Mouse (Mus musculus): ENCODE measurements around the gene Cbx6. TPM values are rescaled to one million over a fixed set of nuclear protein-coding genes. Genes with fewer than 3 reads are reported as not detected.

Cbx6 gene
- polyA plus RNA-seq, 1 experiment from 2014 or later = 22.3 TPM

- H3K36me3 ChIP-seq (replicated peaks) = no peaks in the 10 kb centered on the region
Observed at GRCm38 (mm10) chr15:79793076-79793475, 41.4 kb downstream of the Cbx6 start.

GRCm38 (mm10) chr15:79792455-79792854, 42.0 kb downstream of the Cbx6 start:
- Histone ChIP-seq H3K9me3 (no peaks in the 10 kb centered on the region), H3K4me3 (peak overlapping the region; percentile 36), H3K4me1 (peaks cover 27% of the 10 kb centered on the region), H3K27me3 (ENCODE audit: poor library complexity, severe bottlenecking) (peaks cover 32% of the 10 kb centered on the region), H3K27ac (no peak overlapping the region), H3K36me3 (replicated peaks) (no peaks in the 10 kb centered on the region)
- WGBS = 20% methylated on average over 19 of the region's 19 CpGs
- DNase-seq (ENCODE audit: extremely low spot score, low spot score) = peak; percentile 52

More at GRCm38 (mm10) chr15:79793076-79793475, 41.4 kb downstream of the Cbx6 start:
- H3K27ac ChIP-seq = no peak overlapping the region
- H3K9me3 ChIP-seq = no peaks in the 10 kb centered on the region
- no peak for DNase-seq (ENCODE audit: extremely low spot score, low spot score)
- WGBS = 97% methylated on average over 9 of the region's 9 CpGs
- H3K27me3 ChIP-seq (ENCODE audit: poor library complexity, severe bottlenecking) = peaks cover 32% of the 10 kb centered on the region
- no peak overlapping the region for H3K4me3 ChIP-seq
- H3K4me1 ChIP-seq = peaks cover 21% of the 10 kb centered on the region

GRCm38 (mm10) chr15:79791502-79791901, 43.0 kb downstream of the Cbx6 start:
- Histone ChIP-seq H3K4me3 (no peak overlapping the region), H3K36me3 (replicated peaks) (no peaks in the 10 kb centered on the region), H3K27me3 (ENCODE audit: poor library complexity, severe bottlenecking) (peaks cover 32% of the 10 kb centered on the region), H3K9me3 (no peaks in the 10 kb centered on the region), H3K27ac (no peak overlapping the region), H3K4me1 (peaks cover 33% of the 10 kb centered on the region)
- WGBS = 5% methylated on average over 12 of the region's 12 CpGs
- peak; percentile 70 for DNase-seq (ENCODE audit: extremely low spot score, low spot score)

GRCm38 (mm10) chr15:79790905-79791304, 43.6 kb downstream of the Cbx6 start:
- no peak for DNase-seq (ENCODE audit: extremely low spot score, low spot score)

GRCm38 (mm10) chr15:79790111-79790510, 44.4 kb downstream of the Cbx6 start:
- H3K4me3 ChIP-seq = no peak overlapping the region
- WGBS = 52% methylated on average over 8 of the region's 8 CpGs
- H3K36me3 ChIP-seq (replicated peaks) = no peaks in the 10 kb centered on the region
- no peaks in the 10 kb centered on the region for H3K9me3 ChIP-seq
- peaks cover 33% of the 10 kb centered on the region for H3K4me1 ChIP-seq
- no peak for DNase-seq (ENCODE audit: extremely low spot score, low spot score)
- H3K27me3 ChIP-seq (ENCODE audit: poor library complexity, severe bottlenecking) = peaks cover 28% of the 10 kb centered on the region
- no peak overlapping the region for H3K27ac ChIP-seq

More at GRCm38 (mm10) chr15:79790905-79791304, 43.6 kb downstream of the Cbx6 start:
- Histone ChIP-seq H3K4me3 (no peak overlapping the region), H3K36me3 (replicated peaks) (no peaks in the 10 kb centered on the region), H3K27ac (no peak overlapping the region), H3K9me3 (no peaks in the 10 kb centered on the region), H3K4me1 (peaks cover 33% of the 10 kb centered on the region), H3K27me3 (ENCODE audit: poor library complexity, severe bottlenecking) (peaks cover 32% of the 10 kb centered on the region)
- WGBS = 85% methylated on average over 6 of the region's 6 CpGs

- Histone ChIP-seq H3K9me3 (no peaks in the 10 kb centered on the region), H3K36me3 (replicated peaks) (no peaks in the 10 kb centered on the region), H3K27ac (no peak overlapping the region), H3K4me3 (no peak overlapping the region), H3K27me3 (ENCODE audit: poor library complexity, severe bottlenecking) (peaks cover 15% of the 10 kb centered on the region), H3K4me1 (peaks cover 32% of the 10 kb centered on the region)
- 58% methylated on average over 8 of the region's 8 CpGs for WGBS
- no peak for DNase-seq (ENCODE audit: extremely low spot score, low spot score)
Observed at GRCm38 (mm10) chr15:79787815-79788214, 46.7 kb downstream of the Cbx6 start.

GRCm38 (mm10) chr15:79785056-79785455, 49.4 kb downstream of the Cbx6 start:
- Histone ChIP-seq H3K9me3 (no peaks in the 10 kb centered on the region), H3K4me1 (peaks cover 18% of the 10 kb centered on the region), H3K36me3 (replicated peaks) (no peaks in the 10 kb centered on the region), H3K27ac (no peak overlapping the region), H3K4me3 (no peak overlapping the region), H3K27me3 (ENCODE audit: poor library complexity, severe bottlenecking) (no peaks in the 10 kb centered on the region)
- no peak for DNase-seq (ENCODE audit: extremely low spot score, low spot score)
- WGBS = 76% methylated on average over 1 of the region's 1 CpGs

GRCm38 (mm10) chr15:79777749-79778148, 56.7 kb downstream of the Cbx6 start, which contains the start of gene Dnal4:
Dnal4 (minus strand) TSS chr15:79777849.
- H3K9me3 ChIP-seq = no peaks in the 10 kb centered on the region
- no peaks in the 10 kb centered on the region for H3K27me3 ChIP-seq (ENCODE audit: poor library complexity, severe bottlenecking)
- H3K36me3 ChIP-seq (replicated peaks) = no peaks in the 10 kb centered on the region
- H3K4me3 ChIP-seq = no peak within 1 kb of the TSS
- peaks cover 26% of the 10 kb centered on the region for H3K4me1 ChIP-seq
- no peak within 1 kb of the TSS for H3K27ac ChIP-seq
- DNase-seq (ENCODE audit: extremely low spot score, low spot score) = no peak

- no peak overlapping the region for H3K4me3 ChIP-seq
- H3K27ac ChIP-seq = no peak overlapping the region
- WGBS = 68% methylated on average over 7 of the region's 7 CpGs
- no peak for DNase-seq (ENCODE audit: extremely low spot score, low spot score)
- H3K36me3 ChIP-seq (replicated peaks) = no peaks in the 10 kb centered on the region
- H3K4me1 ChIP-seq = peaks cover 31% of the 10 kb centered on the region
- no peaks in the 10 kb centered on the region for H3K27me3 ChIP-seq (ENCODE audit: poor library complexity, severe bottlenecking)
- H3K9me3 ChIP-seq = no peaks in the 10 kb centered on the region
Observed at GRCm38 (mm10) chr15:79775662-79776061, 58.8 kb downstream of the Cbx6 start.

GRCm38 (mm10) chr15:79774117-79775027, 60.1 kb downstream of the Cbx6 start:
- Histone ChIP-seq H3K9me3 (no peaks in the 10 kb centered on the region), H3K4me3 (peak overlapping the region; percentile 92), H3K4me1 (peaks cover 42% of the 10 kb centered on the region), H3K36me3 (replicated peaks) (no peaks in the 10 kb centered on the region), H3K27ac (peak overlapping the region; percentile 91), H3K27me3 (ENCODE audit: poor library complexity, severe bottlenecking) (no peaks in the 10 kb centered on the region)
- WGBS = under 1% methylated on average over 50 of the region's 50 CpGs
- DNase-seq (ENCODE audit: extremely low spot score, low spot score) = peak; percentile 95

Other genes starting within 250 kb of the Cbx6 start
- gene Dmc1, start 229.6 kb downstream of the Cbx6 start, polyA plus RNA-seq (2016; fragmentation: Nextera tagmentation; extraction: Ambion mirVana) = 1.2 and 1.8 TPM in 2 replicates
- gene Fam227a, start 175.7 kb downstream of the Cbx6 start, polyA plus RNA-seq (2016; fragmentation: Nextera tagmentation; extraction: Ambion mirVana) = 1.8 and 2.5 TPM in 2 replicates
- gene Cby1, start 175.5 kb downstream of the Cbx6 start, polyA plus RNA-seq (2016; fragmentation: Nextera tagmentation; extraction: Ambion mirVana) = 79.1 and 80.3 TPM in 2 replicates
- 268 and 286 TPM in 2 replicates for gene Tomm22, start 163.8 kb downstream of the Cbx6 start, polyA plus RNA-seq (2016; fragmentation: Nextera tagmentation; extraction: Ambion mirVana)
- gene Josd1, start 146.8 kb downstream of the Cbx6 start, polyA plus RNA-seq (2016; fragmentation: Nextera tagmentation; extraction: Ambion mirVana) = 16.6 and 18.6 TPM in 2 replicates
- gene Gtpbp1, start 143.8 kb downstream of the Cbx6 start, polyA plus RNA-seq (2016; fragmentation: Nextera tagmentation; extraction: Ambion mirVana) = 48.3 and 52.5 TPM in 2 replicates
- gene Sun2, start 92.2 kb downstream of the Cbx6 start, polyA plus RNA-seq (2016; fragmentation: Nextera tagmentation; extraction: Ambion mirVana) = 2.0 and 3.4 TPM in 2 replicates
- gene Dnal4, start 56.8 kb downstream of the Cbx6 start, polyA plus RNA-seq (2016; fragmentation: Nextera tagmentation; extraction: Ambion mirVana) = 63.3 and 70.8 TPM in 2 replicates
- 1.6 and 1.7 TPM in 2 replicates for gene Nptxr, start 29.9 kb downstream of the Cbx6 start, polyA plus RNA-seq (2016; fragmentation: Nextera tagmentation; extraction: Ambion mirVana)
- gene Npcd, start 451 bp downstream of the Cbx6 start, polyA plus RNA-seq (2016; fragmentation: Nextera tagmentation; extraction: Ambion mirVana) = not detected in 2 replicates
- gene Apobec3, start 57.0 kb upstream of the Cbx6 start, polyA plus RNA-seq (2016; fragmentation: Nextera tagmentation; extraction: Ambion mirVana) = 9.2 and 11.0 TPM in 2 replicates
- 2.8 and 3.9 TPM in 2 replicates for gene Cbx7, start 136.4 kb upstream of the Cbx6 start, polyA plus RNA-seq (2016; fragmentation: Nextera tagmentation; extraction: Ambion mirVana)
- 1.8 TPM in 2 replicates for gene Pdgfb, start 180.3 kb upstream of the Cbx6 start, polyA plus RNA-seq (2016; fragmentation: Nextera tagmentation; extraction: Ambion mirVana)